Mouse (Mus musculus) erythroblast, embryonic 14.5 days (primary cell): ENCODE data around the gene Cmip.

Experiments
- GATA1 ChIP-seq: IDR thresholded peaks from 2 replicates; pipeline ENCODE4 v1.6.1; 2012; ENCODE audit warnings: low read length, inconsistent platforms, mixed read lengths
- TAL1 ChIP-seq: IDR thresholded peaks from 3 replicates; pipeline ENCODE4 v1.6.1; 2012; ENCODE audit warnings: low read length, inconsistent platforms, mixed read lengths

DNA sequence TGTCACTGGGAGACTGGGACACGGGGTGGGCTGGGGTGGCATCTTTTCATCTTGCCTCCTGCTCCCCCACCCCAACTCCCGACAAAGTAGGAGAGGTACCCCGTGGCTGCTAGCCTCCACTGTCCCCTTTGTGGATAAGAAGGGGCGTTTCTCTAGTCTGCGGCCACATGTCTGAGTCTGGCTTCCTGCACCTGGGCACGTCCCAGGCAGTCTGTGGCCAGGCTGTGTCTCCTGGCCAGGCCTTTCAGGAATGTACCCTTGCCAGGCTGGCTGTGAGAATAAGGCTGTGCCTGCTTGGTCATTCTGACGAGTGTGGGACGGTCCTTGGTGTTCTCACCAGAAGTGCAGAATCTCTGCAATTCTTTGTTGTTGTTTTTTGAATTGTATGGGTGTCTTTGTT, 78.6 kb downstream of the Cmip start:
- TF ChIP-seq TAL1 (no peak), GATA1 (no peak)
